Mouse (Mus musculus) bone marrow, adult 2 months (tissue): Measurements from ENCODE around the gene Atp11a.

Source experiments
- CTCF ChIP-seq: fragments of 200-500 bp; IDR thresholded peaks from 2 replicates; pipeline ENCODE4 v1.5.1; 2011; ENCODE audit warnings: low read length, control low read depth; ENCODE audit not compliant: control insufficient read depth, insufficient read depth
- POLR2A ChIP-seq: fragments of 200-500 bp; IDR thresholded peaks from 2 replicates; pipeline ENCODE4 v1.6.1; 2011; ENCODE audit warnings: low read depth, mild to moderate bottlenecking, control low read depth, low read length, borderline replicate concordance; ENCODE audit not compliant: control insufficient read depth

DNA sequence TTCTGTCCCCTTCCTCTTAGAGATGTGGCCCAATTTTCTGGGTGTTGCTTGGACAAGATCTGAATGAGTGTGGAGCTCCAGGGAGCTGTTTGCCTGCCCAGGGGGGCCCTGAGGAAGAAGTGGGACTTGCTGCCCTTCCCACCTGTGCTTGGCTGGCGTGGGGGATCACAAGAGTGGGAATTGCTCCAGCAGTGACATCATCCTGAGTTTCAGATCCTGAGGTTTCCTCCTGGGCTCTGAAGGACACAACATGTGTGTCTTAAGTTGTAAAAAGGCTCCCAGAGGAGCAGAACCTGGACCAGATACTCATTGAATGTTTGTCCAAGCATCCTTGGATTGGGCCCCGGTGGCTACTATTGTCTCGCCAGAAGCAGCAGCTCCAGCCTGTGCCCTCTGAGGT is 160.2 kb downstream of the Atp11a start:
- TF ChIP-seq CTCF (no peak), POLR2A (no peak)
